Mouse (Mus musculus) heart, adult 2 months (tissue): ENCODE measurements at regions not wholly inside any gene's neighbourhood (a gene's known extent, or its start where the extent isn't known, plus 50 kb on each side); places are given as distances from the start of the nearest gene placed in this dataset.

Experiments used
- CTCF ChIP-seq: fragments of 200-600 bp; IDR thresholded peaks from 2 replicates; pipeline ENCODE4 v1.8.1; 2022; ENCODE audit warnings: antibody characterized with exemption, mild to moderate bottlenecking, moderate library complexity
- EP300 ChIP-seq: fragments of 200-500 bp; IDR thresholded peaks from 2 replicates; pipeline ENCODE4 v1.6.1; 2011; ENCODE audit warnings: low read depth, low read length, control low read depth; ENCODE audit not compliant: insufficient read depth

DNA sequence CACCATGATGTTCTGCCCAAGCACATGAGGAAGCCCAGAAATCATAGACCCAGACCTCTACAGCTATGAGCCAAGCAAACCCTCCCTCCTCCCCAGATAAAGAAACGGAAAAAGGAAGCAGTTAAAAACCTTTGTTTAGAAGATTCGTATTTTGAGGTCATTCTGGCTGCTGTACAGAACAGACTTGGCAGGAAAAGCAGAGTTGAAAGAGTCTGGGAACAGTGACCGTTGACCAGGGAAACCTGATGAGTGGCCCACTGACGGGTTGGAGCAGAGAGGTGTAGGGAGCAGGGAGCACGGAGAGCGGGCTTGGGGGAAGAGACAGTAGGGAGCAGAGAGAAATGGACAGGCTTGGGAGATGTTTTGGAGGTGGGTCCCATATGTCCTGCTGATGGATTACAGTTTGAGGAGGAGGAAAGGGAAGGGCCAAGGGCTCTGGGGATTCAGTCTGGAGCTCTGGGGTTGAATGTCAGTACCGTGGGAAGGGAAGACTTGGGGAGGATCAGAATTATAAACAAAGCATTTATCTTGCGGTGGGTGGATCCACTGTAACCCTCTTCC is 191.2 kb downstream of the Rplp1 start:
- TF ChIP-seq EP300 (no peak), CTCF (no peak)
